Mouse (Mus musculus) intestine, embryonic 15.5 days (tissue): ENCODE results near the gene Mblac1. TPM values are rescaled to one million over a fixed set of nuclear protein-coding genes. Genes with fewer than 3 reads are reported as not detected.

Source experiments
- ATAC-seq: fragments of 200-750 bp; cut with Nextera tagmentation; 2 replicates; pipeline ENCODE4 v1.8.0; 2017; ENCODE audit warnings: moderate TSS enrichment, moderate library complexity
- H3K27ac ChIP-seq: fragments of 300-500 bp; sonication (generic); 2 replicates; pipeline ENCODE4 v1.5.1; 2015; ENCODE audit warnings: mild to moderate bottlenecking, inconsistent platforms
- H3K27me3 ChIP-seq: fragments of 300-500 bp; sonication (generic); replicated peaks from 2 replicates; pipeline ENCODE4 v1.6.1; 2015; ENCODE audit warnings: inconsistent platforms
- H3K36me3 ChIP-seq: fragments of 300-500 bp; sonication (generic); 2 replicates; pipeline ENCODE4 v1.6.1; 2015; ENCODE audit warnings: inconsistent platforms
- H3K4me1 ChIP-seq: fragments of 300-500 bp; sonication (generic); replicated peaks from 2 replicates; pipeline ENCODE4 v1.6.1; 2015; ENCODE audit warnings: inconsistent platforms
- H3K4me2 ChIP-seq: fragments of 300-500 bp; sonication (generic); replicated peaks from 2 replicates; pipeline ENCODE4 v1.6.1; 2015; ENCODE audit warnings: mild to moderate bottlenecking, inconsistent platforms
- H3K4me3 ChIP-seq: fragments of 300-500 bp; sonication (generic); replicated peaks from 2 replicates; pipeline ENCODE4 v1.5.1; 2015; ENCODE audit warnings: inconsistent platforms
- H3K9ac ChIP-seq: fragments of 300-500 bp; sonication (generic); 2 replicates; pipeline ENCODE4 v1.6.1; 2015; ENCODE audit warnings: inconsistent platforms
- H3K9me3 ChIP-seq: fragments of 300-500 bp; sonication (generic); 2 replicates; pipeline ENCODE4 v1.6.1; 2016; ENCODE audit warnings: inconsistent platforms
- WGBS: fragments of 180-500 bp; shearing (Covaris S2); methylation state at CpG from one replicate; pipeline ENCODE4 v1.1.7; 2015; 5-methylcytosine and 5-hydroxymethylcytosine counted together
- polyA plus RNA-seq: library from polyadenylated mRNA; unstranded; fragments of >200 nt; fragmentation: Nextera tagmentation; extraction: Ambion mirVana; gene quantifications from 2 replicates; pipeline ENCODE4 v1.2.1, GENCODE M21; 2015

Mblac1 gene
- polyA plus RNA-seq: 7.5 TPM in 2 replicates

- Histone ChIP-seq H3K4me3 (peak within 1 kb of the TSS; percentile 70), H3K27me3 (no peaks in the 10 kb centered on the region), H3K4me2 (peak within 1 kb of the TSS; percentile 90), H3K36me3 (0 out of 2 replicates have a peak, but pooled peaks cover 4% of the 10 kb centered on the region), H3K9ac (peak within 1 kb of the TSS; percentile 83), H3K27ac (peak within 1 kb of the TSS; percentile 82), H3K4me1 (peaks cover 5% of the 10 kb centered on the region; the same call in 1 of the 2 replicates), H3K9me3 (no peaks in the 10 kb centered on the region)
- WGBS: 6% methylated on average over 54 of the region's 54 CpGs
- ATAC-seq: peak; percentile 87
Measured at GRCm38 (mm10) chr5:138193771-138194727, at the start of gene Mblac1. Mblac1 (plus strand) TSS chr5:138194314.

- peak overlapping the region; percentile 61 for H3K4me2 ChIP-seq
- peak overlapping the region; percentile 79 for H3K4me3 ChIP-seq
- no peak for ATAC-seq
- 72% methylated on average over 3 of the region's 3 CpGs for WGBS
- H3K27me3 ChIP-seq: no peaks in the 10 kb centered on the region
- no peaks in the 10 kb centered on the region for H3K9me3 ChIP-seq
- H3K27ac ChIP-seq: no peak overlapping the region
- no peak overlapping the region for H3K9ac ChIP-seq
- no peaks in the 10 kb centered on the region for H3K4me1 ChIP-seq
- peaks cover 10% of the 10 kb centered on the region for H3K36me3 ChIP-seq
Measured at GRCm38 (mm10) chr5:138154390-138154789, 39.7 kb upstream of the Mblac1 start.

- Histone ChIP-seq H3K9ac (peak within 1 kb of the TSS; percentile 86), H3K36me3 (peaks cover 7% of the 10 kb centered on the region), H3K4me1 (0 out of 2 replicates have a peak, but pooled peaks cover 3% of the 10 kb centered on the region), H3K4me3 (peak within 1 kb of the TSS; percentile 79), H3K27me3 (no peaks in the 10 kb centered on the region), H3K27ac (peak within 1 kb of the TSS; percentile 92), H3K4me2 (peak within 1 kb of the TSS; percentile 61), H3K9me3 (no peaks in the 10 kb centered on the region)
- under 1% methylated on average over 31 of the region's 31 CpGs for WGBS
- ATAC-seq: peak; percentile 98
Measured at GRCm38 (mm10) chr5:138155443-138155976, 38.6 kb upstream of the Mblac1 start, which contains the start of gene Zfp113. Zfp113 (minus strand) TSS chr5:138155744.

GRCm38 (mm10) chr5:138160224-138160762 is 33.8 kb upstream of the Mblac1 start:
- Histone ChIP-seq H3K36me3 (peaks cover 22% of the 10 kb centered on the region), H3K27ac (no peak overlapping the region), H3K4me1 (peaks cover 15% of the 10 kb centered on the region), H3K4me2 (peak overlapping the region; percentile 64), H3K27me3 (no peaks in the 10 kb centered on the region), H3K9ac (peak overlapping the region; percentile 73; the same call in 1 of the 2 replicates), H3K4me3 (peak overlapping the region; percentile 67), H3K9me3 (no peaks in the 10 kb centered on the region)
- 62% methylated on average over 7 of the region's 7 CpGs for WGBS
- ATAC-seq: no peak

- peak within 1 kb of the TSS; percentile 64 for H3K4me2 ChIP-seq
- H3K9ac ChIP-seq: peak within 1 kb of the TSS; percentile 73
- H3K4me1 ChIP-seq: peaks cover 17% of the 10 kb centered on the region
- H3K9me3 ChIP-seq: no peaks in the 10 kb centered on the region
- no peaks in the 10 kb centered on the region for H3K27me3 ChIP-seq
- peak within 1 kb of the TSS; percentile 67 for H3K4me3 ChIP-seq
- ATAC-seq: peak; percentile 97
- H3K27ac ChIP-seq: peak within 1 kb of the TSS; percentile 59
- under 1% methylated on average over 42 of the region's 42 CpGs for WGBS
- peaks cover 27% of the 10 kb centered on the region for H3K36me3 ChIP-seq
Measured at GRCm38 (mm10) chr5:138160842-138161665, 33.1 kb upstream of the Mblac1 start, which contains the start of gene Cops6. Cops6 (plus strand) TSS chr5:138161071.

- H3K27ac ChIP-seq: no peak overlapping the region
- no peak overlapping the region for H3K4me3 ChIP-seq
- ATAC-seq: no peak
- H3K9ac ChIP-seq: no peak overlapping the region
- peaks cover 17% of the 10 kb centered on the region for H3K4me1 ChIP-seq
- WGBS: 61% methylated on average over 6 of the region's 6 CpGs
- no peaks in the 10 kb centered on the region for H3K9me3 ChIP-seq
- no peak overlapping the region for H3K4me2 ChIP-seq
- peaks cover 46% of the 10 kb centered on the region for H3K36me3 ChIP-seq
- H3K27me3 ChIP-seq: no peaks in the 10 kb centered on the region
Measured at GRCm38 (mm10) chr5:138163046-138163445, 31.1 kb upstream of the Mblac1 start.

- no peak overlapping the region for H3K4me3 ChIP-seq
- H3K4me1 ChIP-seq: peaks cover 17% of the 10 kb centered on the region
- no peak overlapping the region for H3K4me2 ChIP-seq
- no peak overlapping the region for H3K9ac ChIP-seq
- 62% methylated on average over 10 of the region's 10 CpGs for WGBS
- no peak for ATAC-seq
- H3K9me3 ChIP-seq: no peaks in the 10 kb centered on the region
- no peaks in the 10 kb centered on the region for H3K27me3 ChIP-seq
- peaks cover 49% of the 10 kb centered on the region for H3K36me3 ChIP-seq
- no peak overlapping the region for H3K27ac ChIP-seq
Measured at GRCm38 (mm10) chr5:138163610-138164009, 30.5 kb upstream of the Mblac1 start.

- no peak overlapping the region for H3K9ac ChIP-seq
- H3K9me3 ChIP-seq: no peaks in the 10 kb centered on the region
- no peaks in the 10 kb centered on the region for H3K27me3 ChIP-seq
- no peak for ATAC-seq
- WGBS: 82% methylated on average over 8 of the region's 8 CpGs
- H3K4me1 ChIP-seq: peaks cover 17% of the 10 kb centered on the region
- no peak overlapping the region for H3K4me2 ChIP-seq
- H3K27ac ChIP-seq: no peak overlapping the region
- no peak overlapping the region for H3K4me3 ChIP-seq
- peaks cover 49% of the 10 kb centered on the region for H3K36me3 ChIP-seq
Measured at GRCm38 (mm10) chr5:138165594-138165993, 28.5 kb upstream of the Mblac1 start.

- no peaks in the 10 kb centered on the region for H3K9me3 ChIP-seq
- H3K27ac ChIP-seq: peak overlapping the region; percentile 95
- H3K36me3 ChIP-seq: peaks cover 31% of the 10 kb centered on the region
- H3K9ac ChIP-seq: peak overlapping the region; percentile 68
- peak; percentile 91 for ATAC-seq
- H3K4me2 ChIP-seq: peak overlapping the region; percentile 84
- no peaks in the 10 kb centered on the region for H3K27me3 ChIP-seq
- H3K4me1 ChIP-seq: peaks cover 7% of the 10 kb centered on the region
- WGBS: under 1% methylated on average over 47 of the region's 47 CpGs
- peak overlapping the region; percentile 72 for H3K4me3 ChIP-seq
Measured at GRCm38 (mm10) chr5:138170936-138171561, 23.1 kb upstream of the Mblac1 start.

GRCm38 (mm10) chr5:138171695-138172491 is 22.2 kb upstream of the Mblac1 start, which contains the start of the genes Ap4m1 and Mcm7:
Ap4m1 (plus strand) TSS chr5:138172002.
Mcm7 (minus strand) TSS chr5:138172422.
- Histone ChIP-seq H3K9ac (peak within 1 kb of the TSS; percentile 68), H3K9me3 (no peaks in the 10 kb centered on the region), H3K4me1 (peaks cover 7% of the 10 kb centered on the region), H3K27ac (peak within 1 kb of the TSS; percentile 95), H3K4me3 (peak within 1 kb of the TSS; percentile 72), H3K27me3 (no peaks in the 10 kb centered on the region), H3K36me3 (peaks cover 30% of the 10 kb centered on the region), H3K4me2 (peak within 1 kb of the TSS; percentile 84)
- peak; percentile 94 for ATAC-seq
- under 1% methylated on average over 54 of the region's 54 CpGs for WGBS
